In genomic region chr9:105731976-105732375, GRCm38 (mm10) we compare ENCODE assay signal across 16 mouse cellular contexts.
DNase-seq lines count a peak whose midpoint lies in the region; ATAC-seq lines count a peak whose summit lies in the region.
"Had no signal": no experiment of that assay in that cellular context is flagged by ENCODE, and none has a peak within 500 bp of the region (broad histone marks: within the 10 kb centered on the region; RNA-seq: fewer than 3 reads in every experiment).

No protein-coding gene starts in this region.

- DNase-seq in adrenal gland, postnatal 10 days, result peak; percentile 5
- DNase-seq in adrenal gland, adult 18-20 months (ENCODE audit: low spot score in 2 of 2), result no peak
- peak; percentile 10 for DNase-seq in retina, postnatal 1 day
- DNase-seq in retina, embryonic 14.5 days (ENCODE audit: low spot score), result no peak
- DNase-seq in heart, postnatal 10 days, result peak; percentile 70 to 74
- no peak for DNase-seq in spleen, postnatal 10 days (ENCODE audit: low spot score in 2 of 2)
- no peak for DNase-seq in left cerebral cortex, postnatal 14 days (ENCODE audit: low spot score in 2 of 2)
- DNase-seq: adrenal gland, adult 2 months; cerebellum, adult 11-12 months; cerebellum, postnatal 25 days; lung, postnatal 10 days had no signal

- ATAC-seq in monocyte, adult 5-6 weeks (replicated peaks; ENCODE audit: insufficient number of reproducible peaks, low FRiP score, low TSS enrichment, poor library complexity, severe bottlenecking), result no peak
- ATAC-seq: CD4-positive, CD25-positive, alpha-beta regulatory T cell, adult 4 months; forebrain, embryonic 15.5 days; inflammation-experienced regulatory T-cells, adult 6 months; midbrain, embryonic 16.5 days had no signal

- intact Hi-C loops in heart, postnatal 10 days (cut with DNase I), result no loop called here
- intact Hi-C loops in left cerebral cortex, postnatal 14 days (cut with DNase I), result no loop called here

Comparison
In these comparisons a context has a peak if more than half of its experiments do, and no peak if none do; other contexts are left out.
1. DNase-seq: peak in adrenal gland, postnatal 10 days (single experiment), retina, postnatal 1 day (single experiment) and heart, postnatal 10 days (2 of 2); none in adrenal gland, adult 18-20 months (0 of 2), retina, embryonic 14.5 days (single experiment), spleen, postnatal 10 days (0 of 2) and left cerebral cortex, postnatal 14 days (0 of 2).